Mouse (Mus musculus) layer of hippocampus, postnatal 10 days (tissue): ENCODE results near the gene Pbx3. TPM values are rescaled to one million over a fixed set of nuclear protein-coding genes. Genes with fewer than 3 reads are reported as not detected.

Source experiments
- DNase-seq, 2 experiments: peaks; one replicate each; pipeline ENCODE4 v3.0.0; 2021; ENCODE audit warnings: low spot score in 2 of 2
- total RNA-seq, 2 experiments: library from RNA; stranded (reverse); gene quantifications; 2 replicates each; pipeline ENCODE4 v1.2.3; 2021

Gene Pbx3
- total RNA-seq, 2 experiments from 2014 or later, result 10.2 to 12.2 TPM

DNA sequence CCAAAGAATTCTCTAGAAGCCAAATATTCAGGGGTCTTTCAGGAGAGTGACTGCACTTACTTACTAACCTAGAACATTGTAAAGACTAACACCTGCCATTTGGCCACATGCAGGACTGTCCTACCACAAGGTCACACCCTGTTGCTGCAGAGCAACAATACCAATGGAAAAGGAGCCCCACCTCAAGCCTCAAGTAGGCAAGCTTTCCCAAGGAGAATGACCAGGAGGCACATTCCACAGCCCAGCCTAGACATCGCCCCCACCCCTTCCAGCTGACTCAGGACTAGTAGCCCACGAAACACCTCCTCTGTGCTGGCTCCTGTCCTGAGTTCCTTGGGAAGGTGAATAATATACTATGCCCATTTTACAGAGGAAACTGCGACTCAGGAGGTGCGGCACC lies 222.4 kb downstream of the Pbx3 start:
- DNase-seq, result no peak

DNA sequence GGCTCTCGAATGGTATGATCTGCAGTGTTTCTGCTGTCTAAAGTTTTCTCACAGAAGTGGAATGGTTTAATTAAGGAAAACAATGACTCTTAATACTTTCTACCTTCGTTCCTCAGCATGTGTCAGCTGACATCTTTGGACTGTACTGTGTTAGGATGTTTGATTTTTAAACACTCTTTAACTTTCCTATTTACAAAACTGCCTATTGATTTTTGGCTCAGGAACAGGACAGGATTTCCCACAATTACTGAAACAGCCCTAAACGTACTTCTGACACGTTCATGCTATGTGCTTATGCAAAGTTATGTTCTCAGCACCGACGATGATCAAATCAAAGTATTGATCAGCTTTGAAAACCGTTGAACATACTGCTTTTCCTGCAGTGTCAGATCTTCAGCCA lies 224.7 kb downstream of the Pbx3 start:
- no peak for DNase-seq

DNA sequence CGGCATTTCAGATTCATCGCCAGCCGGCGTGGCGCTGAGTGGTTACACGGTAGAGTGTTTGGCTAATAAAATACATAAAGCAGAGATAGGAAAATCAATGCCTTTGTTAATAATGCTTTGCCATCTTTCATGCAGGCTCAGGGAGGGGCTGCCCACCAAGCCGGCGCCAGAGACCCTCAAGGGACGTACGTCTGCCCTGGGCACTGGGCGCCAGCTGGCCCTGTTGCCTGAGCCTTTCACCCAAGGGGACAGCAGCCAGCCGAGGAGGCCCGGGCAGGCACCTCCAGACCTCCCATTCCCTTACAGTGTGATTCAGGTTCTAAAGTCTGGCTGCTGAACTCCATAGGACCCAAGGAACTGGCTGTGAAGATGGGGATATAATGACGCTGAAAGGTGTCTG lies 225.5 kb downstream of the Pbx3 start:
- DNase-seq, result peak in 1 of 2 experiments; percentile 18

GRCm38 (mm10) chr2:34147036-34147435 lies 225.9 kb downstream of the Pbx3 start:
- DNase-seq, result peak; percentile 41 to 59

DNA sequence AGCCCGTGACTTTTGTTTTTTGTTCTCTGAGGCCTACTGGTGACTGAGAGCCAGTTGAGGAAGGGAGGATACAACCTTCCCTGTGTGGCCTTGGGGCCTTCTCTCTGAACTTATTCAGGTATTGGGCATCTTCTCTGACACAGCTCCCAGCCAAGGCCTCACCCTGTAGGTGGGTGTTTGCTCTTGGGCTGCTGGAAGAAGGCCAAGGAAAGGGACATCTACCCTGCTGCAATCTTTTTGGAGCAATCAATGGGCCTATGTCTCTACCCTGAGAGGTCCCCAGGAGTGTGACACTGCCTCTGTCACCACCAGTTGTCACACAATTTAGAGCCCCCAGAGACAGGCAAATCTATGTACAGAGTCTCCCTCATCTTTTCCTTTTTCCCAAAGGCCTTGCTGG lies 226.5 kb downstream of the Pbx3 start:
- no peak for DNase-seq

- DNase-seq, result no peak
Observed at GRCm38 (mm10) chr2:34139470-34140158, 233.3 kb downstream of the Pbx3 start.

- no peak for DNase-seq
Observed at GRCm38 (mm10) chr2:34135316-34135715, 237.6 kb downstream of the Pbx3 start.

- no peak for DNase-seq
Observed at GRCm38 (mm10) chr2:34132751-34133150, 240.2 kb downstream of the Pbx3 start.

DNA sequence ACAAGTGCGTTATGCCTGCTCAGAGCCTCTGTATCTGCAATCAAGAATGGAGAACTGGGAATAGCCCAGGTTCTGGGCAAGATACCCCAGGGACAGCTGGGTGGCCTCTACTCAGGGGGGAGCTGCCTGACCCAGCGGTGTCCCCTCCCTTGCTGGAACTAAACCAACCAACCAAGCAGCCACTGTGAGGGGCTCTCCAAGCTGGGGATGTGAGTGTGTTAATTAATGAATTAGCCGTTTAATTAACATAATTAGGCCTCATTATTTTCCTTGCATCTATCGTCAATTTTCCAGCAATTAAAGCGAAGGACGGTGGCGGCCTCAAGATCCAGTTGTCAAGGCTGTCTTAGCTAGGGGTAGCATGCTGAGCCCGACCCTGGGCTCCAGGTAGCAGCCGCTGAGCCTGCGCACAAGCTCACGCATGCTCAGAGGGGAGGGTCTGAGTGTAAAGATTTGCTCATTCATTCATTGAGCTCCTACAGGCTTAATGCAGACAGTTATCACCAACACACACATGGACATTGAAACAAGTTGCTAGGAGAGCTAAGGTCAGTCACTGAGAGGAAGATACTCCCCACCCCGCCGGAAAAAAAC lies 243.2 kb downstream of the Pbx3 start:
- peak in 1 of 2 experiments; percentile 28 for DNase-seq

GRCm38 (mm10) chr2:34127871-34128270 lies 245.1 kb downstream of the Pbx3 start:
- no peak for DNase-seq

GRCm38 (mm10) chr2:34123896-34124295 lies 249.0 kb downstream of the Pbx3 start:
- DNase-seq, result no peak

Other genes starting within 250 kb of the Pbx3 start
- gene Mapkap1, start 33.6 kb upstream of the Pbx3 start, total RNA-seq, result 10 to 100 TPM; 76.3 to 81.4 TPM